Mouse (Mus musculus) brown adipose tissue, adult 24 weeks (tissue): ENCODE results near the gene Ppara. TPM values are rescaled to one million over a fixed set of nuclear protein-coding genes. Genes with fewer than 3 reads are reported as not detected.

ENCODE experiments used
- H3K27ac ChIP-seq: fragments of 200-500 bp; replicated peaks from 2 replicates; pipeline ENCODE4 v1.5.1; 2012; ENCODE audit warnings: low read depth, mild to moderate bottlenecking, low read length
- H3K4me1 ChIP-seq: fragments of 200-500 bp; 2 replicates; pipeline ENCODE4 v1.6.1; 2012; ENCODE audit warnings: low read length, mixed read lengths; ENCODE audit not compliant: control insufficient read depth, insufficient read depth, insufficient read length
- H3K4me3 ChIP-seq: fragments of 200-500 bp; 2 replicates; pipeline ENCODE4 v1.5.1; 2012; ENCODE audit warnings: low read depth, mild to moderate bottlenecking, low read length, moderate library complexity; ENCODE audit not compliant: insufficient read depth
- polyA plus RNA-seq: library from polyadenylated mRNA; stranded (reverse); fragments of >200 nt; gene quantifications from 2 replicates; pipeline ENCODE4 v1.2.4, GENCODE M21; 2012; ENCODE audit not compliant: missing spikeins, insufficient read depth, insufficient read length

Gene Ppara
- polyA plus RNA-seq, 1 experiment = 108 TPM

DNA sequence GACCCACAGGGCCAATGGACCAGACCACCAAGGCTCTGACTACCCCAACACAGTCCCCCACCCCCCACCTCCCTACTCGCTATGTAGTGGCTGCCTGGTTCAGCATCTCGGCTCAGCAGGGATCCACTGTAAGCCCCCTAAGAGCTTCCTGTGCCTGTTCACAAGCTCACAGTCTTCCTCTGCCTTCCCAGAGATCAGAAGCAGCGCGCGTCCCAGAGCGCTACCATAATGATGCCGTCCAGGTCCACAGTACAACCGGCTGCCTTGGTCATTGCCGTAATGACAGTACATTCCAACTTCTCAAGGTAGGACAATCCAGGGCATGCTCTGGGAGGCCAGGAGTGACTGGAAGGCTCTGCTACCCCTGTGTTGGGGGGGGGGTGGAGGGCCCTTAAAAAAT, 34.1 kb upstream of the Ppara start:
- peaks cover 65% of the 10 kb centered on the region for H3K4me1 ChIP-seq
- no peak overlapping the region for H3K4me3 ChIP-seq
- H3K27ac ChIP-seq = peak overlapping the region; percentile 88

DNA sequence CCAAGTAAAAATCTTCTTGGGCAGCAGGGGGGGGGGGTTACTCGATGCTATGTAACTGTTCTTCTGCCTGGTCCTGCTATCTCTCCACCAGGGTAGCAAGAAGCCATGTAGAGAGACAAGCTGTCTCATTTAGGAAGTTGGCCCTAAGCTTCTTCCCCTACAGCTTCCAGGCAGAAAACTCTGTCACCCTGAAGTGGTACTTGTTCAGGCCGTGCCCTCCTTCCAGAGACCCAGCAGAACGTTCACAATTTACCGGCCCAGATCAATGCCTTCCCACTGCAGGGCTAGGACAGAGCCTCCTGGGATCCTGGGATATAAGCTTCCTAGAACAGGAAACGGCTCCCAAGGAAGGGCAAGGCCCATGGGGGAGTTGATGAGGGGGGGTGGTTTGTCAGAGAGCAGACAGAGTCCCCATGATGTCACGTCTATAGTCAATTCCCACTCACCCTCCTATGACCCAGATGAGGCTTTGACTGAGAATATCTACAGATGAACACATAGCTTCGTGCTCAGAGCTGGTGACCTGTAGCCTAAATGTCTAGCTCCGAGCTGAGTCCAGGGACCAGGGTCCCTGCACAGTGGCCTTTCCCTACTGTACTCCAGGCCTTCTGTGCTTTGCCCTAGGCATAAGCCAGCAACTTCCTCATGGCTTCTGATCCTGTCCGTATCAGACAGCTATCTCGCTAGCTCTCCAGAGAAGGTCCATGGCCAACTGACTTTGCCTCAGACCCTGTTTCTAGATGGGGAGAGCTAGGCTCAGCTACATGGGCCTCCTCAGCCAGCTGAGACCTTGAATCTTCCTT, 33.5 kb upstream of the Ppara start:
- H3K4me3 ChIP-seq = no peak overlapping the region
- peak overlapping the region; percentile 88 for H3K27ac ChIP-seq
- peaks cover 68% of the 10 kb centered on the region for H3K4me1 ChIP-seq

DNA sequence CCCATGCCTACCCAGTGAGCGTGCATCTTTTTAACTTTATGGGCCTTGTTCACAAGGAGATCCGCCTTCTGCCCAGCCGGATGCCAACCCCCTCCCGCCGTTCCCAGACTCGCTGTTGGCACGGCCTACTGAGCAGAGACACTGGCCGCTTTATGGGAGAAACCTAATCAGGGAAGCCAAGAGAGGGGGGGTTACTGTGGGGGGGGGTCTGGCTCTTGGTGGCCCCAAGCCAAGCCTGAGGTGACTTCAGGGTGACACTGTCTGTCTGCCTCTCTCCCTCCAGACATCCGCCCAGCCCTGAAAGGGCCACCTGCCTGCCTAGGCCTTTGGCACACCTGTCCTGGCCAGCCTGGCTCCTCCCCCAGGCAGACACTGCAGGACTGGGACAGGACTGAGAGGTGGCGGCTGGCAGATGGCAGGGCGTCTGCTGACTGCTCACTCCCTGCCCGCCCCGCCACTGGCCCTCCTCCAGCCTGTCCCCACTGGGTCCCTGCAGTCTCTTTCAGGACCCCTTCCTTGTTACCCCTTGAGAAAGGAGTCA, 32.3 kb upstream of the Ppara start:
- Histone ChIP-seq H3K27ac (peak overlapping the region; percentile 88), H3K4me3 (no peak overlapping the region), H3K4me1 (peaks cover 68% of the 10 kb centered on the region)

DNA sequence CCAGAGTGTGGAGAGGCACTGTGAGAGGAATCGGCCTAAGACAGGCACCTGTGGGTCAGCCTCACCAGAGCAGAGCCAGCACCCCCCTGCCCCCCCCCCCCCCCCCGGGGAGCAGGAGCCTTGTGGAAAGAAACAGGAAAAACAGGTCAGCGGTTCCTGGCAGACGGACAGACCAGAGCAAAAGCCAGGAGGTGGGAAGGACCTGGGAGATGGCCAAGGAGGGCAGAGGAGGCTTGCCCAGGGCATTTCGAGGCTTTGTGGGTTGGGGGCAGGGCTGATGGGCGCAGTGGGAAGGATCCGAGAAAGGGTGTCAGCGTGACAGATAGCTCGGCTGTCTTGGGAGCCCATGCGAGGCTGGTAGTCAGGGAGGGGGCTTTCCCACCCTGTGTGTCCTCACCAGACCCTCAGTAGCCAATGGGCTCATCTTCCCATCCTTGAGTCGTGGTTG, 31.6 kb upstream of the Ppara start:
- Histone ChIP-seq H3K4me1 (peaks cover 68% of the 10 kb centered on the region), H3K4me3 (no peak overlapping the region), H3K27ac (peak overlapping the region; percentile 88)

DNA sequence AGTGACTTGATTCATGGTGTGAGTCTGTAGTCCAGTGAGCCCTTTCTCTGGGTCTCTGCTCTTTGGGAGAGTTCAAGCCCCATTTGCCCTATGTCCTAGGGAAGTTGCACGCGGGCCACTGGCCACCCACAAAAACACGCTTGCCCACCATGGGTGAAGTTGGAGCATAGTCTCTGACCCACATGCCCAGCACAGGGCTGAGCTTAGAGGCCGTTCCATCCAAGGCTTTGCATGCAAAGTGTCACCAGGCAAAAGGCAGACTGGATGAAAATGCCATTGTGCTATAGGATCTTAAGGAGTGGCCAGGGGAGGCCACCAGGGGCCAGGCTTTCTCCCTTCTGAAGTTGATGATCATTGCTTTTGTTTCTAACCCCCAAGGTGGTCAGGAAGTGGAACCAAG, 30.9 kb upstream of the Ppara start:
- peaks cover 65% of the 10 kb centered on the region for H3K4me1 ChIP-seq
- H3K4me3 ChIP-seq = no peak overlapping the region
- peak overlapping the region; percentile 78 for H3K27ac ChIP-seq

DNA sequence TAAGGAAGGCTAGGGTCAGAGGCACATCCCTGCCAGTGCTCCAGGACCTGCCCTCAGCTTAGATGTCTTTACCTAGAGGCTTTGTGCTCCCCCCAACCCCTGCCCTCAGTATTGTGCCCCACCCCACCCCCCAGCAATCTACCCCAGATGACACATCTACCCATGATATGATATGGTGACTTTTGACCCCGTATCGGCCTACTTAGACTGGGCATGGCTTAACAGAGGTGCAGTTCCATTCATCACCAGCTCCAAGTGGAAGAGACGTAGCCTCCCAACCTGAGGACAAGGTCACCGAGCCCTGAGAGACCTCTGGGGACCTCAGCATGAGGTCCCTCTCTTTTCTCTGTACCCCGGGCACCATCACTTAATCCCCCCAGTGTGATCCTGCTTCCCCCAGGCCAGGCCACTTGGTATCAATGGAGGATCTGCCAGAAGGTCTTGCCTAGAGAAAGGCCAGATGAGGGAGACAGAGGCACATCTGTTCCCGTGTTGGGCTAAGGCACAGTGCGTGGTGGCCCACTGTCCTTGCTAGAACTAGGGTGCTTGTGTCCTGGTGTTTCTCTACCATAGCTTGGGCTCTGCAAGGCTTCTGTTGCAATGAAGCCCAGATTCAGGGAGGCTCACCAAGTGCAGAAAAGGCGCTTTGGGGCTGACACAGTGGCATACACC, 30.3 kb upstream of the Ppara start:
- Histone ChIP-seq H3K27ac (peak overlapping the region; percentile 78), H3K4me3 (no peak overlapping the region), H3K4me1 (peaks cover 63% of the 10 kb centered on the region)

DNA sequence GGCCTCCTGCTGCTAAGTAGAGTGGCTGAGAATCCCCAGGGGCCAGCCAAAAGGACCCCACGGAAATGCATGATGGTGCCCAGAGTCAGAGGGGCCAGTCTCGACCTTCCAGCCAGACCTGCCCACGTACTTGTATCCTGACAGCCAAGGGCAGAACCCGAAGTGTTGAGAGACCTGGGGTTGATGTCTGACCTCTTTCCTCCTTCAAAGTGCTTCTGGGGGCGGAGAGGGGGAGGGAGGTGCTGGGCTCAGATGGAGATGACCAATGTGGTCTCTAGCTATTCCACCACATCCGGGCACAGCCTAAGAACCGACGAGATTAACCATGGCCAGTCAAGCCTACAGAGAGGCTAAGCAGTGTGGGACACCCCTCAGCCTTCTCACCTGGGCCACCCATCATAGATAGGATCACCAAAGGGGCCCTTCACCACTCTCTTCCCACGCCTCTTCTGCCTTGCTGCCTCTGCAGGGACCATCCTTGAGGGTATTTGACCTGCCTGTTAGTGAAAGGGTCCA, 29.7 kb upstream of the Ppara start:
- H3K27ac ChIP-seq = peak overlapping the region; percentile 73
- no peak overlapping the region for H3K4me3 ChIP-seq
- H3K4me1 ChIP-seq = peaks cover 59% of the 10 kb centered on the region

DNA sequence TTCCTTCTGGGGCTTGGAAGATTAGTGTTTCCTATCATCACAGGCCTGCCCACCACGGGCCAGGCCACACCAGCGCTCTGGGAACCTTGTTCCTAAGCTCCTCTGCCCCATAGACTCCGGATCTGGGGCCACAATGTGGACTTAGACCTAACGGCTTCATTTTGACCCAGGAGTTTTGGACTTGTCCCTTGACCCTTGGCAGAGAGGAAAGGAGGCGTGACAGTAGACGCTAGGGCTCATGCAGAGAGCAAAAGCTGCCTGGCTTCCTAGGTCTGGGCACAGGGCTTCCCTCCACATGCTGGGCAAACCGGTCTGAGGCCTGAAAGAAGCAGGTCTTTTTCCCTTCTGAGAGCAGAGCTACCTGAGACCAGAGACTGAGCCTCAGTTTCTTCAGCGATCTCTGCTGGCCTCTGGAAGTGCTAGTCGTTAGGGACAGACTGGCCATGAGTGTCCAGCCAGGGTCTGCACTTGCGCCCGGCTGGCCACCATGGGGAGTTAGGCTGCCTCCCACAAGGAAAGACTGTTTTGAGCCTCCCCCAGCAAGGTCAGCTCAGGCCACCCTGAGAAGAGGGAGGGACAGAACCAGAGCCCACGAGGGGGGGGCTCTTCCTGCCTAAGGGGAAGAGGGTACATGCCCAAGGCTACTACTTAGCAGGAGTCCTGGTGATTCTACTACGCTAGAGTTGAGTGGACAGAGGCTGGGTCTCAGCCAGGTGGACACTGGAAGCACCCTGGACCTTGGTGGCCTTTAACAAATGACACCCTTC, 29.0 kb upstream of the Ppara start:
- no peak overlapping the region for H3K4me3 ChIP-seq
- H3K27ac ChIP-seq = peak overlapping the region; percentile 73
- peaks cover 53% of the 10 kb centered on the region for H3K4me1 ChIP-seq

DNA sequence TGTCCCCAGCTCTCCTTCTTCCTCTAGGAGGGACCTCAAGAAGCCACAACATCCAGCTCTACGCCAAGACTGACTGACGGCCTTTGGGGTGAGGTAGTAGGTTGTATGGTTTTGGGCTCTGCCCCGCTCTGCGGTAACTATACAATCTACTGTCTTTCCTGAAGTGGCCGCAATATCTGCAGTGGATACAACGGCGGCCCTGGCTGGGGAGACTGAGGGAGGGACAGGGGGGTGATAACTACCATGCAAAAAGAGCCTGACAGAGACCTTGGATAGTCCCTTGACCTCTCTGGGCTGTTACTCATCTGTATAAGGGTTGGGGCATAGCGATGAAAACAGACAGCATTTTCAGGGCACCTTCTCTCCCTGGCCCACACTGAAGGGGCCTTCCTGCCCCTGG, 28.3 kb upstream of the Ppara start:
- Histone ChIP-seq H3K4me3 (no peak overlapping the region), H3K4me1 (peaks cover 46% of the 10 kb centered on the region), H3K27ac (peak overlapping the region; percentile 73; the same call in 1 of the 2 replicates)

DNA sequence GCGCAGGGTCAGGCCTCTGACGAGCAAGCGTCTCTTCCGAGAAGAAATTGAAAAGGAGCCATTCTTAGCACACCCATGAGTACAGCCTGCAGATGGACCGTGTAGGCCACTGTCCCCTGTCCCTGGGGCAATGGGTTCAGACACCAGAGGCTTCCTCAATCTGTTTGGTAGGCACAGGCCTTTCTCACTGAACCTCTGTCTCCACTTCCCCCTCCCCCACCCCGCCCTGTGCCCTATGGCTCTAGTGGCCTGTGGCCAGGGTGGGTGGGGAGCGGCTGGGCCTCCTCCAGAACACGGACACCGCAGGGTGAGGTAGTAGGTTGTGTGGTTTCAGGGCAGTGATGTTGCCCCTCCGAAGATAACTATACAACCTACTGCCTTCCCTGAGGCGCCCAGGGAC, 27.8 kb upstream of the Ppara start:
- Histone ChIP-seq H3K27ac (peak overlapping the region; percentile 73; the same call in 1 of the 2 replicates), H3K4me1 (peaks cover 41% of the 10 kb centered on the region), H3K4me3 (no peak overlapping the region)

DNA sequence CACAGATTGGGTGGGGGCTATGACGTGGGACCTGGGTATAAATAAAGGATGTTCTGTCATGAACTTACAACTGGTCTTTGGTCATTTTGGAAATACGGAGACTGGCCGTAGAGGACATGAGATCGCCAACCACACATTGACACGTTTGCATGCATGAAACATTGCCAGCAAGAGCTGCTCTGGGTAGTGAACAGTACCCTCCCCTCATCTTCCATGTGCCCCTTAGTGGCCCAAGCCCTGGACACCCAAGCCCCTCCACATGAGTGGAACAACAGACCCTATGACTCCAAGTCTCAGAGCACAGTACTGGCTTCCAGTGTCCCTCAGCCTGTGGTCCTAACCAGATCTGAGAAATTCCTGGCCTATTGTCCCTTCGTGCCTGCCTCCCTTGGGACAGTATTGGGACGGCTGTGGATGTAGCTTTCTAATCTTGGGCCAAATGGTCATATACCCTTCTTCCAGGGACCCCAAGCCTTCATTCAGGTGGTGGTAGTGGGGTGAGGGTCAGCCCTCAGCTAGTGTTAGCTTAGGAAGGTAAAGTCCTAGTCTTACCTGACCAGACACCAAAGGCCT, 27.2 kb upstream of the Ppara start:
- H3K4me1 ChIP-seq = peaks cover 36% of the 10 kb centered on the region
- no peak overlapping the region for H3K4me3 ChIP-seq
- peak overlapping the region; percentile 6; the same call in 1 of the 2 replicates for H3K27ac ChIP-seq

DNA sequence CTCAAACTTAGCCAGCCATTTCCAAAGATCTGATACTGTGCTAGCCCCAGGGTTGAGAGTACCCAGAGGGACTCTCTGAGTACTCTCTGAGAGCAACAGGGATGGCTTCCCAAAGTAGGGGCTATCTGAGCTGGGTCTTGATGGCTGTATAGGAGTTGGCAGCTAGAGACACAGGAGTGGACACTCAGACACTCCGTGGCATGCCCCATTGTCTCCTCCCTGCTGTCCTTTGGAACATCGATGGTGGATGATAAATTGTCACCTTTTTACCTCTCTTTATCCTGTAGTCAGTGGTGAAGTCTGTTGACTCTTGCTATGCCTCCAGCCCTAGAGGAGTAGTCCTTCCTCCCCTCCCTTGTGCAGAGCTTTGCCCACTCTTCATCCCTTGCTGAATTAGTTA, 26.6 kb upstream of the Ppara start:
- Histone ChIP-seq H3K4me3 (no peak overlapping the region), H3K27ac (peak overlapping the region; percentile 6; the same call in 1 of the 2 replicates), H3K4me1 (peaks cover 31% of the 10 kb centered on the region)

DNA sequence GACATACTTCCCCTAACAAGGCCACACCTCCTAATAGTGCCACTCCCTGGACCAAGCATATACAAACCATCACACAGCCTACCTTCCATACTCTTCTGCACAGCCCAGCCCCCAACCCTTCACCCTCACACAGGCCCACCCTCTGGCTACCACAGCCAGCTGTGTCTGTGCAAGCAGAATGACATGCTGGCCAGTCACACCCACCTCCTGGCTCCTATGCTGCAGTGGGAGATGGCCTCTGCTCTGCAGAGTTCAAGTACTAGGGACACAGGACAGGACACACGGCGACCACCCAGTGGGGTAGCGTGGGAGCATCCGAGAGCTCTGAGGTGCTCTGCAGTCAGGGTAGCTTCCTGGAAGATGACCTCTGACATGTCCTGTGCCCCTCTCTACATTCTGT, 25.9 kb upstream of the Ppara start:
- H3K4me1 ChIP-seq = peaks cover 24% of the 10 kb centered on the region
- peak overlapping the region; percentile 33 for H3K27ac ChIP-seq
- H3K4me3 ChIP-seq = no peak overlapping the region

DNA sequence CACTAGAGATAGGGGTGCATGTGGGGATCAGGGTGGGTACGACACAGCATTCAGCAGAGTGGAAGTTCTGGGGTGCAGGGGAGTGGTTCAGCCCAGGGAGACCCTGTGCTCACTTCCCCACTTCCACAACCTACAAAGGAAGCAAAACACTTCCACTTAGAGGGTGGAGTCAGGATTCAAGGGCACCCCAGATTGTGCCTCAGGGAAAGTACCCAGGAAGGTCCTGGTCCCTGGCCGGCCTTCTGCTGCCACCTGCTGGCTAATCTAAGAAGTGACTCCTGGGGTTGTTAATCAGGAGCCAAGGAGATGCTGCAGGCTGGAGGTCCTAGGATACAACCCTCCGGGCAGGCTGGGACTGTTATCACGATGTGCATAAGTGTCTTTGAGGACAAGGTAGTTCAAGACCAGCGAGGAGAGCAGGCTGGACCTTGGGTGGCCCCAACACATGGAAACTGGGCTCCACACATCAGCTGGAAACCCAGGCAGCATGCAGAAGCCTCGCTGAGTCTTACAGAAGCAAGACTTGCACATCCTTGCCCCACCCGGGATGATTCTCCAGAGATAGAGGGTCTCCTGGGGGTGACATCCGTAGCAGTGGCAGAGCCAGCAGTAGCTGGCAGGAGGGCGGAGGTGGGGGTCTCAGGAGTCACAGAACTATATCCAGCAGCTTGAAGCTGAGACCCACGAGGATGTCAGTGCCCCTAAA, 25.4 kb upstream of the Ppara start:
- Histone ChIP-seq H3K4me3 (no peak overlapping the region), H3K27ac (peak overlapping the region; percentile 33)

More for the DNA sequence above, 25.4 kb upstream of the Ppara start:
- peaks cover 20% of the 10 kb centered on the region for H3K4me1 ChIP-seq
